Mouse (Mus musculus) testis, adult 2 months (tissue): ENCODE results near the gene Ankrd31.

Source experiments
- CTCF ChIP-seq: fragments of 200-500 bp; IDR thresholded peaks from 2 replicates; pipeline ENCODE4 v1.5.1; 2012; ENCODE audit warnings: low read depth, mild to moderate bottlenecking, inconsistent platforms, low read length, moderate library complexity; ENCODE audit not compliant: control insufficient read depth, insufficient read depth, insufficient replicate concordance
- POLR2A ChIP-seq: fragments of 200-500 bp; IDR thresholded peaks from 2 replicates; pipeline ENCODE4 v1.6.1; 2012; ENCODE audit warnings: low read depth, mild to moderate bottlenecking, inconsistent platforms, low read length, moderate library complexity; ENCODE audit not compliant: control insufficient read depth

DNA sequence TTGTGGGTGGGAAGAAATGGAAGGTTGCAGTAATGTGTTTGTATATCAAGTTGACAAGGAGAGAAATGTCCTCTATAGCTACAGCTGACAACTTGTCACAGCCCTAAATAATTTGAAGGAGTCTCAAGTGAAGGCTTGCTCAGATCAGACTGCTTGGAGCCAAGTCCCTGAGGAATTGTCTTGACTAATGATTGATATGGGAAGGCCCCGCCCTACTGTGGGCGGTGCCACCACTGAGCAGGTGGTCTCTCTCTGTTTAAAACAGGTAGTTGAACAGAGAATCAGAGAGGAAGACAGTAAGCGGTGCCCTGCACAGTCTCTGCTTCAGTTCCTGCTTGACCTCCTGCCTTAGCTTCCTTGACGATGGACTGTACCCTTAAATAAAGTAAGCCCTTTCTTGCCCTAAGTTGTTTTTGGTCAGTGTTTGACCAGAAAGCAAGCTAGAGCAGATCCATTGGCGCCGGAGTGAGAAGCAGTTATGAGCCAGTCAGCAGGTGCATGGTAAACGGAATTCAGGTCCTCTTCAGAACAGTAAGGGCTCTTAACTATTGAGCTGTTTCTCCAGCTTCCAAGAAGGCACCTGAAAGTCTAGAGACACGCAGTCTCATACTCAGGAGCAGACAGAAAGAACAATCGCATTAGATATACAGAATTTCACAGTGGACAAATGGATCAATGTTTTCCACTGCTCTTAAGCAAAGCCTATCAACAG lies 45.3 kb upstream of the Ankrd31 start:
- no peak for TF ChIP-seq POLR2A
- no peak for TF ChIP-seq CTCF
